In genomic region chr2:77518693-77519092, GRCm38 (mm10) we compare ENCODE assay signal across 8 mouse cellular contexts.
A peak's percentile ranks its signal among the peaks of the same experiment; 100 is the strongest.
DNase-seq lines count a peak whose midpoint lies in the region; ATAC-seq lines count a peak whose summit lies in the region.

No protein-coding gene starts in this region.

- H3K4me3 ChIP-seq in erythroblast, embryonic 14.5 days (replicated peaks), result peak overlapping the region; percentile 61
- H3K4me3 ChIP-seq in kidney, embryonic 14.5 days (ENCODE audit: low read length), result peak overlapping the region; percentile 46
- peak overlapping the region; percentile 33; the same call in 1 of the 2 replicates for H3K4me3 ChIP-seq in midbrain, embryonic 11.5 days (ENCODE audit: low read depth, low read length)

- H3K9me3 ChIP-seq in erythroblast, embryonic 14.5 days (ENCODE audit: control insufficient read depth, low read length), result no peaks in the 10 kb centered on the region
- H3K9me3 ChIP-seq in kidney, embryonic 14.5 days (ENCODE audit: control insufficient read depth, low read length), result no peaks in the 10 kb centered on the region
- no peaks in the 10 kb centered on the region for H3K9me3 ChIP-seq in midbrain, embryonic 11.5 days (ENCODE audit: control insufficient read depth, low read length)

- peak; percentile 51; the same call in 1 of the 2 replicates for ATAC-seq in kidney, embryonic 14.5 days (ENCODE audit: low FRiP score, low TSS enrichment)
- peak; percentile 41; the same call in 1 of the 2 replicates for ATAC-seq in midbrain, embryonic 11.5 days (ENCODE audit: low FRiP score)

- no peaks in the 10 kb centered on the region for H3K36me3 ChIP-seq in erythroblast, embryonic 14.5 days (ENCODE audit: control insufficient read depth)
- no peaks in the 10 kb centered on the region for H3K36me3 ChIP-seq in kidney, embryonic 14.5 days (ENCODE audit: control insufficient read depth, insufficient read depth, low read length)
- no peaks in the 10 kb centered on the region for H3K36me3 ChIP-seq in midbrain, embryonic 11.5 days (ENCODE audit: control insufficient read depth, insufficient read depth, low read length)

- H3K27ac ChIP-seq in kidney, embryonic 14.5 days (ENCODE audit: low read depth, low read length), result no peak overlapping the region
- H3K27ac ChIP-seq in midbrain, embryonic 11.5 days (ENCODE audit: low read depth, low read length), result no peak overlapping the region

- peaks cover 52% of the 10 kb centered on the region for H3K4me1 ChIP-seq in erythroblast, embryonic 14.5 days (ENCODE audit: control insufficient read depth)
- no peaks in the 10 kb centered on the region for H3K4me1 ChIP-seq in kidney, embryonic 14.5 days (ENCODE audit: control insufficient read depth, insufficient read depth, low read length)
- no peaks in the 10 kb centered on the region for H3K4me1 ChIP-seq in midbrain, embryonic 11.5 days (ENCODE audit: control insufficient read depth, insufficient read depth, low read length)

- no peaks in the 10 kb centered on the region for H3K27me3 ChIP-seq in erythroblast, embryonic 14.5 days (ENCODE audit: control insufficient read depth)
- no peaks in the 10 kb centered on the region for H3K27me3 ChIP-seq in kidney, embryonic 14.5 days (ENCODE audit: control insufficient read depth, insufficient read depth, low read length)
- no peaks in the 10 kb centered on the region for H3K27me3 ChIP-seq in midbrain, embryonic 11.5 days (ENCODE audit: control insufficient read depth, insufficient read depth, low read length)

- no peak overlapping the region for H3K9ac ChIP-seq in kidney, embryonic 14.5 days (ENCODE audit: low read depth, low read length)
- H3K9ac ChIP-seq in midbrain, embryonic 11.5 days (ENCODE audit: low read length), result no peak overlapping the region

- DNase-seq in cerebellum, adult 9-11 months, result peak; percentile 7
- DNase-seq in cerebellum, adult 11-12 months, result no peak
- peak; percentile 86 for DNase-seq in midbrain, embryonic 11.5 days (ENCODE audit: low spot score, missing footprints)
- no peak for DNase-seq in adrenal gland, adult 8-10 months
- no peak for DNase-seq in cerebellum, postnatal 36 days
- DNase-seq in left cerebral cortex, adult 11 months (ENCODE audit: low spot score), result no peak

- peak overlapping the region; percentile 62 for H3K4me2 ChIP-seq in kidney, embryonic 14.5 days (replicated peaks; ENCODE audit: low read depth, low read length)
- peak overlapping the region; percentile 68 for H3K4me2 ChIP-seq in midbrain, embryonic 11.5 days

- 5% methylated on average over 8 of the region's 8 CpGs for WGBS in kidney, embryonic 14.5 days
- WGBS in midbrain, embryonic 11.5 days, result 5% methylated on average over 8 of the region's 8 CpGs

Comparison
In these comparisons a context has a peak if more than half of its experiments do, and no peak if none do; other contexts are left out.
1. DNase-seq: peak in cerebellum, adult 9-11 months (single experiment) and midbrain, embryonic 11.5 days (single experiment); none in cerebellum, adult 11-12 months (single experiment), adrenal gland, adult 8-10 months (single experiment), cerebellum, postnatal 36 days (0 of 2) and left cerebral cortex, adult 11 months (single experiment).
2. Peak in every context shown above with its lines, with median percentiles within 50 percentile points of each other: H3K4me3 ChIP-seq.